In genomic region chr7:120918526-120918962, GRCm38 (mm10) we compare ENCODE assay signal across 8 mouse cellular contexts. TPM values are rescaled to one million over a fixed set of nuclear protein-coding genes. Genes with fewer than 3 reads are reported as not detected.
DNase-seq lines count a peak whose midpoint lies in the region; ATAC-seq lines count a peak whose summit lies in the region.

No protein-coding gene starts in this region.

- no peaks in the 10 kb centered on the region for H3K9me3 ChIP-seq in hindbrain, embryonic 10.5 days

- H3K36me3 ChIP-seq in hindbrain, embryonic 10.5 days: peaks cover 11% of the 10 kb centered on the region

- H3K27me3 ChIP-seq in hindbrain, embryonic 10.5 days (ENCODE audit: insufficient read depth, poor library complexity, severe bottlenecking): no peaks in the 10 kb centered on the region

- peak overlapping the region; percentile 93 for H3K4me3 ChIP-seq in brown adipose tissue, adult 24 weeks (ENCODE audit: insufficient read depth, low read depth, low read length)
- peak overlapping the region; percentile 97 for H3K4me3 ChIP-seq in hindbrain, embryonic 10.5 days

- peak; percentile 79 for ATAC-seq in erythroid progenitor cell, adult 5-6 weeks (replicated peaks; ENCODE audit: low FRiP score, poor library complexity, severe bottlenecking)

- WGBS in hindbrain, embryonic 10.5 days: 8% methylated on average over 10 of the region's 10 CpGs

- peak overlapping the region; percentile 43; the same call in 1 of the 2 replicates for H3K27ac ChIP-seq in brown adipose tissue, adult 24 weeks (replicated peaks; ENCODE audit: low read depth, low read length)
- peak overlapping the region; percentile 96 for H3K27ac ChIP-seq in hindbrain, embryonic 10.5 days

- H3K4me1 ChIP-seq in brown adipose tissue, adult 24 weeks (ENCODE audit: control insufficient read depth, insufficient read depth, insufficient read length, low read length): no peaks in the 10 kb centered on the region
- H3K4me1 ChIP-seq in hindbrain, embryonic 10.5 days (replicated peaks): peaks cover 24% of the 10 kb centered on the region

- DNase-seq in adrenal gland, adult 18-20 months (ENCODE audit: low spot score in 2 of 2): peak; percentile 39 to 68
- no peak for DNase-seq in adrenal gland, postnatal 25 days
- DNase-seq in hindbrain, embryonic 10.5 days (ENCODE audit: low spot score): peak; percentile 61
- peak; percentile 67 for DNase-seq in layer of hippocampus, adult 9-10 months (ENCODE audit: low spot score)
- DNase-seq in lung, postnatal 25 days (ENCODE audit: low spot score): peak; percentile 84
- peak; percentile 50 to 54 for DNase-seq in right cerebral cortex, postnatal 10 days (ENCODE audit: low spot score in 2 of 2)

RNA-seq across cellular contexts. Expression of gene Polr3e, which starts 1.0 kb away (rescaled TPM):
- 10 to 100 TPM; 20.8 to 23.5 TPM for total RNA-seq in adrenal gland, adult 18-20 months (2021)
- total RNA-seq in adrenal gland, postnatal 25 days (2021): 26.5 and 27.5 TPM in 2 replicates
- 6.1 and 7.9 TPM in 2 replicates for polyA plus RNA-seq in brown adipose tissue, adult 24 weeks (2012; ENCODE audit: insufficient read depth, insufficient read length, missing spikeins)
- 0.42 and 1.4 TPM in 2 replicates for total RNA-seq in erythroid progenitor cell, adult 5-6 weeks (2015; ENCODE audit: low replicate concordance)
- 2.3 and 3.0 TPM in 2 replicates for total RNA-seq in erythroid progenitor cell, adult 5-6 weeks (2017; ENCODE audit: low replicate concordance)
- 31.2 and 41.0 TPM in 2 replicates for polyA plus RNA-seq in hindbrain, embryonic 10.5 days (2016; fragmentation: Nextera tagmentation; extraction: Ambion mirVana)
